Mouse (Mus musculus): ENCODE measurements at regions not wholly inside any gene's neighbourhood (a gene's known extent, or its start where the extent isn't known, plus 50 kb on each side); places are given as distances from the start of the nearest gene placed in this dataset.
A peak's percentile ranks its signal among the peaks of the same experiment; 100 is the strongest.
"Not testable (repeated sequence)": the region's sequence is repeated elsewhere in the genome, so short reads cannot be mapped to it uniquely, and the experiment has no call there.

- DNase-seq (ENCODE audit: low spot score in 2 of 2), result no peak
These were observed 151.2 kb upstream of the Supt20 start for GRCm38 (mm10) chr3:54541389-54541788.

- DNase-seq (ENCODE audit: low spot score in 2 of 2), result no peak
These were observed 147.2 kb upstream of the Supt20 start for GRCm38 (mm10) chr3:54545393-54545792.

DNA sequence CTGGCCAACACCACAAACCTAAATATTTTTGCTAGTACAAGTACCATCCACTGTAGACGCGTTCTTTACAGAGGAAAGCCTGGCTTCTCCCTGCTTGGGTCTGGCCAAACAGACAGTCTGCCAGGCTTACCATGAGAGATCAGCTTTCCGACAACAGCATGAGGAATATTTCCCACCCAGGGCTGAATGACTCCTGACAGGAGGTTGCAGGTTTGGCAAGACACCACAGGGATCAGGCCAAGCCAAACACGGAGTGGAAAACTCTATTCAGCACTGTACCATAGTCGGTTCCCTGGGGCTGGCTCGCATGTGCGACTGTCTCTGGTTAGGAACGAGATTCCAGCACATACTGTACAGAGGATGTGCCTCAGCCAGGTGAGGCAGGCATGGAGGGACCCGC lies 140.7 kb upstream of the Supt20 start:
- no peak for DNase-seq (ENCODE audit: low spot score in 2 of 2)

- no peak for DNase-seq (ENCODE audit: low spot score in 2 of 2)
These were observed 136.7 kb upstream of the Supt20 start for GRCm38 (mm10) chr3:54555954-54556353.

GRCm38 (mm10) chr3:54559053-54559452 lies 133.6 kb upstream of the Supt20 start:
- no peak for DNase-seq (ENCODE audit: low spot score in 2 of 2)

- DNase-seq (ENCODE audit: low spot score in 2 of 2), result no peak
These were observed 133.1 kb upstream of the Supt20 start for GRCm38 (mm10) chr3:54559527-54559926.

DNA sequence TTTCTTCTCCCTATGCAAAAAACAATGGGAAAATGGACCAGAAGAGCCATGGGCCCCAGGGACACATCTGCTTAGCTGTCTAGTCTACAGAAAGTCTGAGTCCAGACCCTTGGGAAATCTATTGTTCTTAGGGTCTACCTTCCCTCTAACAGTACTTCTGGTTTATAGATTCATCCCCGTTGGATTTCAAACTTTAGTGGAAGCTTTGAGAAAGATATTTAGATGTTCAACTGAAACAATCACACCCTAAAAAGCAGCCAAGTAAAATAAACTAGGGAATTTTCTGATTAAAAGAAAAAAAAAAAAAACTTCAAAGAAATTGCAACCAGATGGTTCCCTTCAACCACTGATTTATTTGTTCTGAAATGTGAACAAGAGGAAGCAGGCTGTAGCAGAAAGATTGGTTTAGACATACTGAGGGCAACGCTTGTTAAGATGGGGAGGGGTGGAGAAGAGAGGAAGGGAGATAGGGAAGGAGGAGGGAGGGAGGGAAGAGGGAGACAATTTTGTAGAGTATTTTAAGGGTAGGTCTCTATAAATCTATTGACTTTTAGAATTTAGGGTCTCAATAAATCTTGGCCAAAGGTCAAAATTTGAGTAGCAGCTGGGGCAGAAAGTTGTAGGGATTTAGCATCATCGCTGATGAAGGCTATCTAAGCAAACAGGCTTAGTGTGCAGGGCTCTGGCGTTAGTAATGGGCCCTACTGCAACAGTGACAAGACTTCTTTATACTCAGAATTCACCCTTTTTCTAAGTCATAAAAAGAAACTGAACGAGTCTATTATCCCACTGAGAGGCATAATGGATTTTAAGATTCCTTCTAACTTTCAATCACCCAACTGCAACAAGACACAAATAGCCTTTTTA lies 132.3 kb upstream of the Supt20 start:
- DNase-seq (ENCODE audit: low spot score in 2 of 2), result no peak

- no peak for DNase-seq (ENCODE audit: low spot score in 2 of 2)
These were observed 125.3 kb upstream of the Supt20 start for GRCm38 (mm10) chr3:54567329-54567728.

- DNase-seq (ENCODE audit: low spot score in 2 of 2), result no peak
These were observed 124.5 kb upstream of the Supt20 start for GRCm38 (mm10) chr3:54568096-54568495.

- no peak for DNase-seq (ENCODE audit: low spot score in 2 of 2)
These were observed 122.1 kb upstream of the Supt20 start for GRCm38 (mm10) chr3:54570501-54570900.

DNA sequence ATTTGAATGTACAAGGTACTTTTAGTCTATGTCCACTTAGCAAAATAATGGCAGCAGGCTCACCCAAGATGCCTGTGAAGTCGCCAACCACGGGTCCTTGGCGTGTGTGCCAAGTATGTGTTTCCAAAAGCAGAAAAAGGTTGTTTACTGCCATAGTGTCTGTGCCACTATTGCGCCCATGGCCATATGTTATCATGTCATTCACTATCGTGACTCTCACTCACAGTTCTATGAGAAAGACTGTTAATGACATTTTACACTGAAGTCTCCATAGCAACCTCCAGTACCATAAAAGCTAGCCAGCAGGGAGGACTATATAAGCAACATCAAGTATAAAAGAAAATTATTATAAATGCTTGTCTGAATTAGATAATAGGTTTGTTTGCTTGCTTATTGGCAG lies 114.8 kb upstream of the Supt20 start:
- no peak for DNase-seq (ENCODE audit: low spot score in 2 of 2)

GRCm38 (mm10) chr3:54579425-54579824 lies 113.2 kb upstream of the Supt20 start:
- no peak for DNase-seq (ENCODE audit: low spot score in 2 of 2)

GRCm38 (mm10) chr3:54580339-54580738 lies 112.3 kb upstream of the Supt20 start:
- no peak for DNase-seq (ENCODE audit: low spot score in 2 of 2)

- DNase-seq (ENCODE audit: low spot score in 2 of 2), result not testable (repeated sequence)
These were observed 106.8 kb upstream of the Supt20 start for GRCm38 (mm10) chr3:54585781-54586180.

GRCm38 (mm10) chr3:54587127-54587995 lies 105.2 kb upstream of the Supt20 start:
- no peak for DNase-seq (ENCODE audit: low spot score in 2 of 2)

- DNase-seq (ENCODE audit: low spot score in 2 of 2), result peak in 1 of 2 experiments; percentile 41
These were observed 104.4 kb upstream of the Supt20 start for GRCm38 (mm10) chr3:54588198-54588597.

- peak in 1 of 2 experiments; percentile 50 for DNase-seq (ENCODE audit: low spot score in 2 of 2)
These were observed 102.6 kb upstream of the Supt20 start for GRCm38 (mm10) chr3:54589976-54590375.

GRCm38 (mm10) chr3:54591160-54591559 lies 101.4 kb upstream of the Supt20 start:
- DNase-seq (ENCODE audit: low spot score in 2 of 2), result no peak

GRCm38 (mm10) chr3:54592064-54592463 lies 100.5 kb upstream of the Supt20 start:
- no peak for DNase-seq (ENCODE audit: low spot score in 2 of 2)

- DNase-seq (ENCODE audit: low spot score in 2 of 2), result peak in 1 of 2 experiments; percentile 20
These were observed 99.8 kb upstream of the Supt20 start for GRCm38 (mm10) chr3:54592655-54593428.

GRCm38 (mm10) chr3:54595193-54595592 lies 97.4 kb upstream of the Supt20 start:
- DNase-seq (ENCODE audit: low spot score in 2 of 2), result peak in 1 of 2 experiments; percentile 19

Measured in spleen, postnatal 10 days (tissue).